Mouse (Mus musculus) WW6 (cell line): ENCODE measurements at regions not wholly inside any gene's neighbourhood (a gene's known extent, or its start where the extent isn't known, plus 50 kb on each side); places are given as distances from the start of the nearest gene placed in this dataset.

Experiments used
- DNase-seq: peaks from one replicate; pipeline ENCODE4 v3.0.0-alpha.2; 2013; ENCODE audit warnings: low read depth, low spot score

- no peak for DNase-seq
These were observed 267.6 kb upstream of the Klf3 start for GRCm38 (mm10) chr5:64535546-64535945.

GRCm38 (mm10) chr5:64536393-64537112 is 266.6 kb upstream of the Klf3 start:
- no peak for DNase-seq

GRCm38 (mm10) chr5:64537113-64537780 is 265.9 kb upstream of the Klf3 start:
- no peak for DNase-seq

- no peak for DNase-seq
These were observed 261.4 kb upstream of the Klf3 start for GRCm38 (mm10) chr5:64541765-64542164.

- DNase-seq, result no peak
These were observed 247.3 kb upstream of the Klf3 start for GRCm38 (mm10) chr5:64555931-64556330.

GRCm38 (mm10) chr5:64566451-64567390 is 236.5 kb upstream of the Klf3 start:
- no peak for DNase-seq

- DNase-seq, result no peak
These were observed 235.4 kb upstream of the Klf3 start for GRCm38 (mm10) chr5:64567813-64568212.

- no peak for DNase-seq
These were observed 234.9 kb upstream of the Klf3 start for GRCm38 (mm10) chr5:64568294-64568693.

- no peak for DNase-seq
These were observed 228.8 kb upstream of the Klf3 start for GRCm38 (mm10) chr5:64574386-64574785.

- DNase-seq, result no peak
These were observed 227.3 kb upstream of the Klf3 start for GRCm38 (mm10) chr5:64575896-64576295.

GRCm38 (mm10) chr5:64576426-64577262 is 226.5 kb upstream of the Klf3 start:
- DNase-seq, result no peak

- no peak for DNase-seq
These were observed 225.8 kb upstream of the Klf3 start for GRCm38 (mm10) chr5:64577424-64577823.

GRCm38 (mm10) chr5:64578536-64578935 is 224.7 kb upstream of the Klf3 start:
- DNase-seq, result no peak

GRCm38 (mm10) chr5:64579086-64579485 is 224.1 kb upstream of the Klf3 start:
- DNase-seq, result no peak

GRCm38 (mm10) chr5:64579494-64580339 is 223.5 kb upstream of the Klf3 start:
- DNase-seq, result peak; percentile 24

- no peak for DNase-seq
These were observed 222.9 kb upstream of the Klf3 start for GRCm38 (mm10) chr5:64580340-64580723.

- no peak for DNase-seq
These were observed 222.3 kb upstream of the Klf3 start for GRCm38 (mm10) chr5:64580786-64581445.

GRCm38 (mm10) chr5:64581461-64581860 is 221.7 kb upstream of the Klf3 start:
- DNase-seq, result no peak

GRCm38 (mm10) chr5:64582031-64582430 is 221.2 kb upstream of the Klf3 start:
- DNase-seq, result no peak

- no peak for DNase-seq
These were observed 218.9 kb upstream of the Klf3 start for GRCm38 (mm10) chr5:64584308-64584707.
